Mouse (Mus musculus) yolk sac, embryonic 10.5 days (tissue): Measurements from ENCODE around the gene Lrp3.
"Not testable (repeated sequence)": the region's sequence is repeated elsewhere in the genome, so short reads cannot be mapped to it uniquely, and the experiment has no call there.

Experiments used
- DNase-seq: peaks from one replicate; pipeline ENCODE4 v3.0.0-alpha.2; 2017; ENCODE audit warnings: low spot score

Lrp3 gene

GRCm38 (mm10) chr7:35215225-35215624, at the start of gene Lrp3:
Gene Lrp3, minus strand, starts transcription at chr7:35215498.
- peak; percentile 82 for DNase-seq

- peak; percentile 46 for DNase-seq
These were observed 49.4 kb upstream of the Lrp3 start for GRCm38 (mm10) chr7:35264746-35265145.

GRCm38 (mm10) chr7:35263595-35264489, 48.5 kb upstream of the Lrp3 start:
- no peak for DNase-seq

- DNase-seq, result no peak
These were observed 44.1 kb upstream of the Lrp3 start for GRCm38 (mm10) chr7:35259384-35259783.

- DNase-seq, result no peak
These were observed 43.0 kb upstream of the Lrp3 start for GRCm38 (mm10) chr7:35258294-35258693.

- no peak for DNase-seq
These were observed 36.8 kb upstream of the Lrp3 start for GRCm38 (mm10) chr7:35252041-35252558.

- DNase-seq, result not testable (repeated sequence)
These were observed 22.6 kb upstream of the Lrp3 start for GRCm38 (mm10) chr7:35237935-35238334.

- DNase-seq, result peak; percentile 51
These were observed 20.0 kb upstream of the Lrp3 start for GRCm38 (mm10) chr7:35235308-35235707.

GRCm38 (mm10) chr7:35234361-35235245, 19.3 kb upstream of the Lrp3 start:
- peak; percentile 99 for DNase-seq

- no peak for DNase-seq
These were observed 18.6 kb upstream of the Lrp3 start for GRCm38 (mm10) chr7:35233861-35234260.

GRCm38 (mm10) chr7:35232796-35233455, 17.6 kb upstream of the Lrp3 start:
- DNase-seq, result no peak

- DNase-seq, result no peak
These were observed 15.0 kb upstream of the Lrp3 start for GRCm38 (mm10) chr7:35230333-35230732.

GRCm38 (mm10) chr7:35220694-35221365, 5.5 kb upstream of the Lrp3 start:
- no peak for DNase-seq

GRCm38 (mm10) chr7:35215731-35216130, 433 bp upstream of the Lrp3 start:
- no peak for DNase-seq

- DNase-seq, result peak; percentile 11
These were observed 666 bp downstream of the Lrp3 start for GRCm38 (mm10) chr7:35214442-35215222.

GRCm38 (mm10) chr7:35211791-35212190, 3.5 kb downstream of the Lrp3 start:
- DNase-seq, result no peak

- no peak for DNase-seq
These were observed 15.5 kb downstream of the Lrp3 start for GRCm38 (mm10) chr7:35199755-35200154.

- no peak for DNase-seq
These were observed 16.1 kb downstream of the Lrp3 start for GRCm38 (mm10) chr7:35198981-35199754.

GRCm38 (mm10) chr7:35197022-35197421, 18.3 kb downstream of the Lrp3 start:
- DNase-seq, result no peak

GRCm38 (mm10) chr7:35191276-35191675, 24.0 kb downstream of the Lrp3 start:
- DNase-seq, result no peak
